Mouse (Mus musculus): ENCODE measurements around the gene Lag3. TPM values are rescaled to one million over a fixed set of nuclear protein-coding genes. Genes with fewer than 3 reads are reported as not detected.
A peak's percentile ranks its signal among the peaks of the same experiment; 100 is the strongest.

Lag3 gene
- polyA plus RNA-seq, 1 experiment from 2014 or later: 4.0 TPM

- no peak for ATAC-seq (ENCODE audit: insufficient number of reproducible peaks, low FRiP score, low TSS enrichment, low read depth)
- no peaks in the 10 kb centered on the region for H3K9me3 ChIP-seq (replicated peaks)
- peaks cover 10% of the 10 kb centered on the region; the same call in 1 of the 2 replicates for H3K27me3 ChIP-seq
- H3K36me3 ChIP-seq: peaks cover 25% of the 10 kb centered on the region
- H3K9ac ChIP-seq: no peak overlapping the region
- H3K27ac ChIP-seq (replicated peaks): peak overlapping the region; percentile 44
- no peak overlapping the region for H3K4me2 ChIP-seq (replicated peaks)
- H3K4me3 ChIP-seq (replicated peaks): no peak overlapping the region
- 63% methylated on average over 6 of the region's 6 CpGs for WGBS
- peaks cover 57% of the 10 kb centered on the region for H3K4me1 ChIP-seq
These were observed 1.7 kb upstream of the Lag3 start for GRCm38 (mm10) chr6:124913214-124913613.

- H3K9ac ChIP-seq: peak overlapping the region; percentile 24
- H3K27me3 ChIP-seq: peaks cover 10% of the 10 kb centered on the region; the same call in 1 of the 2 replicates
- peak overlapping the region; percentile 48 for H3K4me2 ChIP-seq (replicated peaks)
- no peak for ATAC-seq (ENCODE audit: insufficient number of reproducible peaks, low FRiP score, low TSS enrichment, low read depth)
- 4% methylated on average over 32 of the region's 32 CpGs for WGBS
- H3K4me3 ChIP-seq (replicated peaks): peak overlapping the region; percentile 22
- no peaks in the 10 kb centered on the region for H3K9me3 ChIP-seq (replicated peaks)
- H3K36me3 ChIP-seq: peaks cover 24% of the 10 kb centered on the region
- no peak overlapping the region; the same call in 1 of the 2 replicates for H3K27ac ChIP-seq (replicated peaks)
- H3K4me1 ChIP-seq: peaks cover 40% of the 10 kb centered on the region
These were observed 1.5 kb downstream of the Lag3 start for GRCm38 (mm10) chr6:124910032-124910431.

- no peaks in the 10 kb centered on the region for H3K9me3 ChIP-seq (replicated peaks)
- no peak for ATAC-seq (ENCODE audit: insufficient number of reproducible peaks, low FRiP score, low TSS enrichment, low read depth)
- no peak overlapping the region for H3K9ac ChIP-seq
- H3K36me3 ChIP-seq: peaks cover 1% of the 10 kb centered on the region
- H3K27me3 ChIP-seq: peaks cover 10% of the 10 kb centered on the region; the same call in 1 of the 2 replicates
- peaks cover 31% of the 10 kb centered on the region for H3K4me1 ChIP-seq
- H3K4me2 ChIP-seq (replicated peaks): no peak overlapping the region
- 71% methylated on average over 1 of the region's 1 CpGs for WGBS
- H3K27ac ChIP-seq (replicated peaks): no peak overlapping the region
- no peak overlapping the region for H3K4me3 ChIP-seq (replicated peaks)
These were observed 3.7 kb downstream of the Lag3 start for GRCm38 (mm10) chr6:124907767-124908166.

- peaks cover 21% of the 10 kb centered on the region for H3K4me1 ChIP-seq
- peaks cover 7% of the 10 kb centered on the region; the same call in 1 of the 2 replicates for H3K27me3 ChIP-seq
- ATAC-seq (ENCODE audit: insufficient number of reproducible peaks, low FRiP score, low TSS enrichment, low read depth): no peak
- peak overlapping the region; percentile 84 for H3K4me2 ChIP-seq (replicated peaks)
- 37% methylated on average over 14 of the region's 16 CpGs for WGBS
- H3K36me3 ChIP-seq: no peaks in the 10 kb centered on the region
- peak overlapping the region; percentile 66; the same call in 1 of the 2 replicates for H3K9ac ChIP-seq
- no peaks in the 10 kb centered on the region for H3K9me3 ChIP-seq (replicated peaks)
- H3K4me3 ChIP-seq (replicated peaks): peak overlapping the region; percentile 55
- H3K27ac ChIP-seq (replicated peaks): peak overlapping the region; percentile 99
These were observed 6.3 kb downstream of the Lag3 start for GRCm38 (mm10) chr6:124904991-124905860.

GRCm38 (mm10) chr6:124904161-124904981 is 7.1 kb downstream of the Lag3 start:
- peak; percentile 69 for ATAC-seq (ENCODE audit: insufficient number of reproducible peaks, low FRiP score, low TSS enrichment, low read depth)
- no peaks in the 10 kb centered on the region for H3K36me3 ChIP-seq
- H3K27me3 ChIP-seq: no peaks in the 10 kb centered on the region
- H3K9me3 ChIP-seq (replicated peaks): no peaks in the 10 kb centered on the region
- WGBS: 6% methylated on average over 24 of the region's 24 CpGs
- peak overlapping the region; percentile 55 for H3K4me3 ChIP-seq (replicated peaks)
- peaks cover 14% of the 10 kb centered on the region for H3K4me1 ChIP-seq
- H3K4me2 ChIP-seq (replicated peaks): peak overlapping the region; percentile 84
- H3K9ac ChIP-seq: peak overlapping the region; percentile 66
- peak overlapping the region; percentile 99 for H3K27ac ChIP-seq (replicated peaks)

GRCm38 (mm10) chr6:124903580-124904151 is 7.8 kb downstream of the Lag3 start:
- peak overlapping the region; percentile 55 for H3K4me3 ChIP-seq (replicated peaks)
- H3K4me2 ChIP-seq (replicated peaks): peak overlapping the region; percentile 84
- peak overlapping the region; percentile 99 for H3K27ac ChIP-seq (replicated peaks)
- H3K9me3 ChIP-seq (replicated peaks): no peaks in the 10 kb centered on the region
- H3K36me3 ChIP-seq: no peaks in the 10 kb centered on the region
- peaks cover 14% of the 10 kb centered on the region for H3K4me1 ChIP-seq
- H3K9ac ChIP-seq: peak overlapping the region; percentile 66
- H3K27me3 ChIP-seq: no peaks in the 10 kb centered on the region
- under 1% methylated on average over 23 of the region's 23 CpGs for WGBS
- peak; percentile 79 for ATAC-seq (ENCODE audit: insufficient number of reproducible peaks, low FRiP score, low TSS enrichment, low read depth)

GRCm38 (mm10) chr6:124901851-124902250 is 9.7 kb downstream of the Lag3 start:
- no peaks in the 10 kb centered on the region for H3K9me3 ChIP-seq (replicated peaks)
- no peak overlapping the region for H3K4me2 ChIP-seq (replicated peaks)
- no peaks in the 10 kb centered on the region for H3K36me3 ChIP-seq
- no peak overlapping the region for H3K27ac ChIP-seq (replicated peaks)
- H3K4me1 ChIP-seq: peaks cover 14% of the 10 kb centered on the region
- H3K27me3 ChIP-seq: no peaks in the 10 kb centered on the region
- H3K9ac ChIP-seq: no peak overlapping the region
- H3K4me3 ChIP-seq (replicated peaks): no peak overlapping the region
- ATAC-seq (ENCODE audit: insufficient number of reproducible peaks, low FRiP score, low TSS enrichment, low read depth): no peak

- H3K9ac ChIP-seq: no peak overlapping the region
- H3K27ac ChIP-seq (replicated peaks): no peak overlapping the region
- H3K4me1 ChIP-seq: peaks cover 14% of the 10 kb centered on the region
- no peaks in the 10 kb centered on the region for H3K9me3 ChIP-seq (replicated peaks)
- no peak for ATAC-seq (ENCODE audit: insufficient number of reproducible peaks, low FRiP score, low TSS enrichment, low read depth)
- H3K36me3 ChIP-seq: no peaks in the 10 kb centered on the region
- no peak overlapping the region for H3K4me3 ChIP-seq (replicated peaks)
- 60% methylated on average over 10 of the region's 10 CpGs for WGBS
- H3K4me2 ChIP-seq (replicated peaks): no peak overlapping the region
- no peaks in the 10 kb centered on the region for H3K27me3 ChIP-seq
These were observed 10.6 kb downstream of the Lag3 start for GRCm38 (mm10) chr6:124900801-124901480.

GRCm38 (mm10) chr6:124900056-124900800 is 11.3 kb downstream of the Lag3 start:
- no peaks in the 10 kb centered on the region for H3K36me3 ChIP-seq
- no peaks in the 10 kb centered on the region for H3K27me3 ChIP-seq
- no peak overlapping the region for H3K9ac ChIP-seq
- peaks cover 14% of the 10 kb centered on the region for H3K4me1 ChIP-seq
- no peaks in the 10 kb centered on the region for H3K9me3 ChIP-seq (replicated peaks)
- 56% methylated on average over 8 of the region's 8 CpGs for WGBS
- H3K27ac ChIP-seq (replicated peaks): no peak overlapping the region
- H3K4me3 ChIP-seq (replicated peaks): no peak overlapping the region
- no peak overlapping the region for H3K4me2 ChIP-seq (replicated peaks)
- no peak for ATAC-seq (ENCODE audit: insufficient number of reproducible peaks, low FRiP score, low TSS enrichment, low read depth)

GRCm38 (mm10) chr6:124898359-124898758 is 13.1 kb downstream of the Lag3 start:
- 36% methylated on average over 3 of the region's 3 CpGs for WGBS
- H3K36me3 ChIP-seq: no peaks in the 10 kb centered on the region
- no peak overlapping the region for H3K9ac ChIP-seq
- no peaks in the 10 kb centered on the region for H3K27me3 ChIP-seq
- no peaks in the 10 kb centered on the region for H3K9me3 ChIP-seq (replicated peaks)
- H3K27ac ChIP-seq (replicated peaks): no peak overlapping the region
- H3K4me3 ChIP-seq (replicated peaks): no peak overlapping the region
- H3K4me2 ChIP-seq (replicated peaks): no peak overlapping the region
- no peaks in the 10 kb centered on the region for H3K4me1 ChIP-seq
- ATAC-seq (ENCODE audit: insufficient number of reproducible peaks, low FRiP score, low TSS enrichment, low read depth): no peak
